Mouse (Mus musculus) lung, adult 2 months (tissue): ENCODE results near the gene Wnt11. TPM values are rescaled to one million over a fixed set of nuclear protein-coding genes. Genes with fewer than 3 reads are reported as not detected.

Source experiments
- DNase-seq: peaks from one replicate; pipeline ENCODE4 v3.0.0; 2022
- H3K4me1 ChIP-seq: fragments of 200-500 bp; 2 replicates; pipeline ENCODE4 v1.6.1; 2011; ENCODE audit warnings: low read length; ENCODE audit not compliant: control insufficient read depth, insufficient read depth
- H3K4me3 ChIP-seq: fragments of 200-500 bp; replicated peaks from 2 replicates; pipeline ENCODE3; 2011; ENCODE audit warnings: low read depth, mild to moderate bottlenecking, control low read depth, low read length; ENCODE audit errors: extremely low read depth
- CTCF ChIP-seq: fragments of 200-500 bp; IDR thresholded peaks from 2 replicates; pipeline ENCODE4 v1.5.1; 2011; ENCODE audit warnings: mild to moderate bottlenecking, low read length, control low read depth; ENCODE audit not compliant: insufficient read depth
- POLR2A ChIP-seq: fragments of 200-500 bp; IDR thresholded peaks from 2 replicates; pipeline ENCODE4 v1.6.1; 2011; ENCODE audit warnings: low read depth, mild to moderate bottlenecking, control low read depth, low read length, borderline replicate concordance; ENCODE audit errors: extremely low read depth
- whole genome bisulfite sequencing: fragments of 180-500 bp; shearing (Covaris S2); methylation state at CpG from one replicate; pipeline ENCODE4 v1.1.7; 2018; 5-methylcytosine and 5-hydroxymethylcytosine counted together
- polyA plus RNA-seq: library from polyadenylated mRNA; depleted of rRNA; stranded (reverse); fragments of >200 nt; gene quantifications from 2 replicates; pipeline ENCODE4 v1.2.3, GENCODE M21; 2012

Gene Wnt11
- polyA plus RNA-seq, 1 experiment: 35.1 TPM

- Histone ChIP-seq H3K4me3 (no peak overlapping the region), H3K4me1 (no peaks in the 10 kb centered on the region)
- TF ChIP-seq POLR2A: no peak
- no peak for TF ChIP-seq CTCF
- DNase-seq: no peak
- 81% methylated on average over 2 of the region's 2 CpGs for WGBS
Observed at GRCm38 (mm10) chr7:98855388-98855787, 20.5 kb downstream of the Wnt11 start.

DNA sequence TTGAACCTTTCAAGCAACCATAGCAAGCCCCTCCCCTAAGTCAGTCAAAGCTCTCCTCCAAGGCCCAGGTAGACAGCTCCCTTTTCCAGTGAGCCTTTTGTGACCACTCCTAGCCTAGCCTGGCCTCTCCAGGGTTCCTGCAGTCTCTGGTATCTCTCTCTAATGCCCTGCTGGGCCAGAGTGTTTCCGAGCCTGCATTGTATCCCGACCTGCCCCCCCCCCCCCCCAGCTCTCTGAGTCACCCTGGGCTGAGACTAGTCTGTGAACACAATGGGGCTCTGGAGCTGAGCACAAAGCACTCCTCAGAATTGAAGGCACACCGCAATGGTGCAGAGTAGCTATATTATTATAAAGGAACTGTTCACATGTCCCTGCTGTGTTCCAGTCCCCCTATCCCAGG is 21.2 kb downstream of the Wnt11 start:
- no peak for TF ChIP-seq POLR2A
- TF ChIP-seq CTCF: no peak
- WGBS: 43% methylated on average over 3 of the region's 3 CpGs
- Histone ChIP-seq H3K4me1 (no peaks in the 10 kb centered on the region), H3K4me3 (no peak overlapping the region)
- DNase-seq: no peak

DNA sequence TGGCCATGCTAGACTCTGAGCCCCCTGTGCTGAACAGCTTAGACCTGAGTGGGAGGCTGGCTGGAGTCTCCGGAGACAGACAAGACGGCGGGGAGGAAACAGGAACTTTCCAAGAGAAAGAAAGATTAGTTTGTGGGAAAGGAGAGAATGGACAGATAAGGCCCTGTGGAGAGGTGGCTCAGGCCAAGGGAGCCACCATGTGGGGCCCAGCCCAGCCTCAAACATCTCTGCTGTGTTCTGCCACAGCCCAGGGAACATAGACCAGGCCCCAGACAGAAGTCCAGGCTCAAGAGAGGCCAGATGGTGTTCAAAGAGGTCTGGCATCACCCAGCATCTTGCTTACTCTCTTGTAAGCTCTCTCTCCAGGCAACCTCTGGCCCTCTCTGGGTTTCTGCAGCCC is 22.2 kb downstream of the Wnt11 start:
- DNase-seq: no peak

GRCm38 (mm10) chr7:98861002-98861401 is 26.1 kb downstream of the Wnt11 start:
- Histone ChIP-seq H3K4me1 (no peaks in the 10 kb centered on the region), H3K4me3 (no peak overlapping the region)
- WGBS: 72% methylated on average over 2 of the region's 2 CpGs
- TF ChIP-seq CTCF: no peak
- no peak for DNase-seq

More for the DNA sequence above, 22.2 kb downstream of the Wnt11 start:
- no peaks in the 10 kb centered on the region for H3K4me1 ChIP-seq
- 57% methylated on average over 3 of the region's 3 CpGs for WGBS
- TF ChIP-seq POLR2A (no peak), CTCF (no peak)
- no peak overlapping the region for H3K4me3 ChIP-seq

- Histone ChIP-seq H3K4me3 (no peak overlapping the region), H3K4me1 (no peaks in the 10 kb centered on the region)
- WGBS: 66% methylated on average over 5 of the region's 5 CpGs
- TF ChIP-seq CTCF (no peak), POLR2A (no peak)
- no peak for DNase-seq
Observed at GRCm38 (mm10) chr7:98862994-98863393, 28.1 kb downstream of the Wnt11 start.

GRCm38 (mm10) chr7:98863969-98864718 is 29.2 kb downstream of the Wnt11 start:
- DNase-seq: no peak
- no peaks in the 10 kb centered on the region for H3K4me1 ChIP-seq
- TF ChIP-seq POLR2A (no peak), CTCF (no peak)
- no peak overlapping the region for H3K4me3 ChIP-seq
- 67% methylated on average over 9 of the region's 9 CpGs for WGBS

- no peak overlapping the region for H3K4me3 ChIP-seq
- no peak for DNase-seq
- TF ChIP-seq CTCF (no peak), POLR2A (no peak)
- no peaks in the 10 kb centered on the region for H3K4me1 ChIP-seq
- 22% methylated on average over 12 of the region's 12 CpGs for WGBS
Observed at GRCm38 (mm10) chr7:98867053-98867793, 32.3 kb downstream of the Wnt11 start.

DNA sequence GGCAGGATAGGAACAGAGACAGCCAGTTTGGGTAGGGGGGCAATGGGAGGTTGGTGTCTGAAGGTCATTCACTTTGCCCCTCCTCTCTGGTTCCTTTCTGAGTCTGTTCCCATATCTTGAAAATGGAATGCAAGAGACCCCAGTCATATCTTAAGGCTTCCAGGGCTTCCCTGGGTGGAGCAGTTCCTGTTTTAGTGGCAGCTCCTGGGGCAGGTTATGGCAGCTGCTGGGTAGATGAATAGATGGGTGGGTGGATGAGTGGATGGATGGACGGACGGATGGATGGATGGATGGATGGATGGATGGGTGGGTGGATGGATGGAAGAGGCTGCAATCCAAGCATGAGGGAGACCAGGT is 32.9 kb downstream of the Wnt11 start:
- H3K4me1 ChIP-seq: no peaks in the 10 kb centered on the region
- no peak for DNase-seq
- H3K4me3 ChIP-seq: no peak overlapping the region
- no peak for TF ChIP-seq CTCF
- no peak for TF ChIP-seq POLR2A
- 58% methylated on average over 2 of the region's 2 CpGs for WGBS

GRCm38 (mm10) chr7:98869070-98869469 is 34.2 kb downstream of the Wnt11 start:
- 72% methylated on average over 3 of the region's 3 CpGs for WGBS
- no peak for TF ChIP-seq POLR2A
- no peak for TF ChIP-seq CTCF
- H3K4me1 ChIP-seq: no peaks in the 10 kb centered on the region
- no peak for DNase-seq
- no peak overlapping the region for H3K4me3 ChIP-seq

DNA sequence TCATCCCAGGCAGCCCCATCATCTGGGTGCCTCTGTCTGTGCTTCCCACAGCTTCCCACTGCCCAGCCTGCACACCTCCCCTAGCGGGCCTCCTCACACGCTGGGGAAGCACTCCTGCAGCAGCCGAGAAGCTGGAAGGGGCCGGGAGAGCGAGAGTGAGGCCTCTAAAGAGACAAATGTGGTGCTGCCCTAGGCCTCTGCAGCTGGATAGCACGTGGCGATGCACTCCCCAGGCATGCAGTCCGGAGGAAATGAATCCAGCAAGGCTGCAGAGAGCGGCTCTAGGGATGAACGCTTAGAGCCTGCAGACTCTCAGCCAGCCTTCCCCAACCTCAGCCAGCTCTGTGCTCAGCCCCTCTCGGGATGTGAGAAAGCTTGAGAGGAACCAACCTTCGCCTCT is 35.9 kb downstream of the Wnt11 start:
- WGBS: 51% methylated on average over 12 of the region's 12 CpGs
- Histone ChIP-seq H3K4me1 (no peaks in the 10 kb centered on the region; the same call in 1 of the 2 replicates), H3K4me3 (no peak overlapping the region)
- TF ChIP-seq POLR2A (no peak), CTCF (no peak)
- DNase-seq: no peak
